Mouse (Mus musculus): ENCODE measurements around the gene BC030870. TPM values are rescaled to one million over a fixed set of nuclear protein-coding genes. Genes with fewer than 3 reads are reported as not detected.
"Not testable (repeated sequence)": the region's sequence is repeated elsewhere in the genome, so short reads cannot be mapped to it uniquely, and the experiment has no call there.

Gene BC030870
- not detected in 2 replicates for polyA plus RNA-seq (2016; fragmentation: Nextera tagmentation; extraction: Ambion mirVana)

- no peaks in the 10 kb centered on the region for H3K9me3 ChIP-seq
- H3K4me2 ChIP-seq, result no peak within 1 kb of the TSS
- H3K27ac ChIP-seq, result no peak within 1 kb of the TSS
- H3K36me3 ChIP-seq (replicated peaks), result no peaks in the 10 kb centered on the region
- H3K9ac ChIP-seq, result no peak within 1 kb of the TSS
- no peaks in the 10 kb centered on the region for H3K27me3 ChIP-seq
- no peak within 1 kb of the TSS for H3K4me3 ChIP-seq (replicated peaks)
- WGBS, result 88% methylated on average over 15 of the region's 15 CpGs
- H3K4me1 ChIP-seq, result no peaks in the 10 kb centered on the region
- no peak for ATAC-seq (ENCODE audit: low FRiP score)
Measured at GRCm38 (mm10) chr8:65129199-65129788, at the start of gene BC030870. BC030870 (minus strand) TSS chr8:65129563.

GRCm38 (mm10) chr8:65174746-65175476, 45.5 kb upstream of the BC030870 start:
- H3K27me3 ChIP-seq, result no peaks in the 10 kb centered on the region
- no peak overlapping the region for H3K4me3 ChIP-seq (replicated peaks)
- no peak overlapping the region for H3K4me2 ChIP-seq
- no peak for ATAC-seq (ENCODE audit: low FRiP score)
- H3K27ac ChIP-seq, result no peak overlapping the region
- H3K4me1 ChIP-seq, result no peaks in the 10 kb centered on the region
- 80% methylated on average over 3 of the region's 3 CpGs for WGBS
- no peaks in the 10 kb centered on the region for H3K36me3 ChIP-seq (replicated peaks)
- no peak overlapping the region for H3K9ac ChIP-seq
- no peaks in the 10 kb centered on the region for H3K9me3 ChIP-seq

- no peak overlapping the region for H3K9ac ChIP-seq
- H3K4me2 ChIP-seq, result no peak overlapping the region
- no peaks in the 10 kb centered on the region for H3K27me3 ChIP-seq
- ATAC-seq (ENCODE audit: low FRiP score), result no peak
- 88% methylated on average over 3 of the region's 3 CpGs for WGBS
- no peaks in the 10 kb centered on the region for H3K4me1 ChIP-seq
- no peaks in the 10 kb centered on the region for H3K36me3 ChIP-seq (replicated peaks)
- H3K4me3 ChIP-seq (replicated peaks), result no peak overlapping the region
- H3K9me3 ChIP-seq, result no peaks in the 10 kb centered on the region
- no peak overlapping the region for H3K27ac ChIP-seq
Measured at GRCm38 (mm10) chr8:65169184-65169583, 39.8 kb upstream of the BC030870 start.

GRCm38 (mm10) chr8:65160676-65161075, 31.3 kb upstream of the BC030870 start:
- WGBS, result 38% methylated on average over 1 of the region's 1 CpGs
- not testable (repeated sequence) for H3K9ac ChIP-seq; H3K4me1 ChIP-seq; H3K36me3 ChIP-seq (replicated peaks); H3K27ac ChIP-seq; H3K4me2 ChIP-seq; ATAC-seq (ENCODE audit: low FRiP score); H3K27me3 ChIP-seq; H3K9me3 ChIP-seq; H3K4me3 ChIP-seq (replicated peaks)

- no peak for ATAC-seq (ENCODE audit: low FRiP score)
- no peaks in the 10 kb centered on the region for H3K4me1 ChIP-seq
- WGBS, result 67% methylated on average over 14 of the region's 14 CpGs
Measured at GRCm38 (mm10) chr8:65159096-65159748, 29.9 kb upstream of the BC030870 start.

GRCm38 (mm10) chr8:65157901-65158300, 28.5 kb upstream of the BC030870 start:
- H3K4me2 ChIP-seq, result no peak overlapping the region
- H3K9me3 ChIP-seq, result no peaks in the 10 kb centered on the region
- H3K4me3 ChIP-seq (replicated peaks), result no peak overlapping the region
- WGBS, result 88% methylated on average over 4 of the region's 4 CpGs
- H3K27me3 ChIP-seq, result no peaks in the 10 kb centered on the region
- no peaks in the 10 kb centered on the region for H3K4me1 ChIP-seq
- no peak overlapping the region for H3K27ac ChIP-seq
- H3K36me3 ChIP-seq (replicated peaks), result no peaks in the 10 kb centered on the region
- H3K9ac ChIP-seq, result no peak overlapping the region
- no peak for ATAC-seq (ENCODE audit: low FRiP score)

More at GRCm38 (mm10) chr8:65159096-65159748, 29.9 kb upstream of the BC030870 start:
- H3K4me3 ChIP-seq (replicated peaks), result no peak overlapping the region
- no peak overlapping the region for H3K4me2 ChIP-seq
- no peaks in the 10 kb centered on the region for H3K9me3 ChIP-seq
- H3K36me3 ChIP-seq (replicated peaks), result no peaks in the 10 kb centered on the region
- no peak overlapping the region for H3K27ac ChIP-seq
- H3K27me3 ChIP-seq, result no peaks in the 10 kb centered on the region
- H3K9ac ChIP-seq, result no peak overlapping the region

- 76% methylated on average over 3 of the region's 3 CpGs for WGBS
- no peaks in the 10 kb centered on the region for H3K36me3 ChIP-seq (replicated peaks)
- no peaks in the 10 kb centered on the region for H3K9me3 ChIP-seq
- ATAC-seq (ENCODE audit: low FRiP score), result no peak
- H3K4me2 ChIP-seq, result no peak overlapping the region
- H3K4me3 ChIP-seq (replicated peaks), result no peak overlapping the region
- H3K27ac ChIP-seq, result no peak overlapping the region
- no peaks in the 10 kb centered on the region for H3K27me3 ChIP-seq
- no peaks in the 10 kb centered on the region for H3K4me1 ChIP-seq
- no peak overlapping the region for H3K9ac ChIP-seq
Measured at GRCm38 (mm10) chr8:65138830-65139466, 9.6 kb upstream of the BC030870 start.

GRCm38 (mm10) chr8:65126454-65126853, 2.9 kb downstream of the BC030870 start:
- ATAC-seq (ENCODE audit: low FRiP score), result no peak
- Histone ChIP-seq H3K9me3 (no peaks in the 10 kb centered on the region), H3K4me1 (no peaks in the 10 kb centered on the region), H3K4me3 (replicated peaks) (no peak overlapping the region), H3K36me3 (replicated peaks) (no peaks in the 10 kb centered on the region), H3K27me3 (no peaks in the 10 kb centered on the region), H3K4me2 (no peak overlapping the region), H3K9ac (no peak overlapping the region), H3K27ac (no peak overlapping the region)
- 78% methylated on average over 3 of the region's 3 CpGs for WGBS

- no peak for ATAC-seq (ENCODE audit: low FRiP score)
- 76% methylated on average over 1 of the region's 1 CpGs for WGBS
Measured at GRCm38 (mm10) chr8:65126014-65126413, 3.3 kb downstream of the BC030870 start.

GRCm38 (mm10) chr8:65112092-65112491, 17.3 kb downstream of the BC030870 start:
- H3K9ac ChIP-seq, result no peak overlapping the region
- no peaks in the 10 kb centered on the region for H3K36me3 ChIP-seq (replicated peaks)
- no peaks in the 10 kb centered on the region for H3K9me3 ChIP-seq
- ATAC-seq (ENCODE audit: low FRiP score), result no peak
- no peaks in the 10 kb centered on the region for H3K4me1 ChIP-seq
- H3K4me2 ChIP-seq, result no peak overlapping the region
- no peak overlapping the region for H3K27ac ChIP-seq
- 82% methylated on average over 6 of the region's 6 CpGs for WGBS
- no peak overlapping the region for H3K4me3 ChIP-seq (replicated peaks)
- no peaks in the 10 kb centered on the region for H3K27me3 ChIP-seq

More at GRCm38 (mm10) chr8:65126014-65126413, 3.3 kb downstream of the BC030870 start:
- Histone ChIP-seq H3K4me1 (no peaks in the 10 kb centered on the region), H3K4me3 (replicated peaks) (no peak overlapping the region), H3K4me2 (no peak overlapping the region), H3K27me3 (no peaks in the 10 kb centered on the region), H3K27ac (no peak overlapping the region), H3K9me3 (no peaks in the 10 kb centered on the region), H3K36me3 (replicated peaks) (no peaks in the 10 kb centered on the region), H3K9ac (no peak overlapping the region)

- Histone ChIP-seq H3K9ac (no peak overlapping the region), H3K27me3 (no peaks in the 10 kb centered on the region), H3K4me1 (no peaks in the 10 kb centered on the region), H3K27ac (no peak overlapping the region), H3K36me3 (replicated peaks) (no peaks in the 10 kb centered on the region), H3K9me3 (no peaks in the 10 kb centered on the region), H3K4me2 (no peak overlapping the region), H3K4me3 (replicated peaks) (no peak overlapping the region)
- WGBS, result 46% methylated on average over 5 of the region's 5 CpGs
- ATAC-seq (ENCODE audit: low FRiP score), result peak; percentile 81; the same call in 1 of the 2 replicates
Measured at GRCm38 (mm10) chr8:65110285-65110691, 19.1 kb downstream of the BC030870 start.

- no peak overlapping the region for H3K4me3 ChIP-seq (replicated peaks)
- 85% methylated on average over 5 of the region's 6 CpGs for WGBS
- no peak for ATAC-seq (ENCODE audit: low FRiP score)
- no peak overlapping the region for H3K9ac ChIP-seq
- no peaks in the 10 kb centered on the region for H3K4me1 ChIP-seq
- H3K36me3 ChIP-seq (replicated peaks), result no peaks in the 10 kb centered on the region
- H3K9me3 ChIP-seq, result no peaks in the 10 kb centered on the region
- no peaks in the 10 kb centered on the region for H3K27me3 ChIP-seq
- no peak overlapping the region for H3K4me2 ChIP-seq
- no peak overlapping the region for H3K27ac ChIP-seq
Measured at GRCm38 (mm10) chr8:65108936-65109335, 20.4 kb downstream of the BC030870 start.
